Mouse (Mus musculus): ENCODE results near the gene Shbg. TPM values are rescaled to one million over a fixed set of nuclear protein-coding genes. Genes with fewer than 3 reads are reported as not detected.
A peak's percentile ranks its signal among the peaks of the same experiment; 100 is the strongest.
"Not testable (repeated sequence)": the region's sequence is repeated elsewhere in the genome, so short reads cannot be mapped to it uniquely, and the experiment has no call there.

Shbg gene
- polyA plus RNA-seq, 1 experiment from 2014 or later = not detected

GRCm38 (mm10) chr11:69621571-69622268, 4.0 kb upstream of the Shbg start, which contains the start of gene Sat2:
Sat2 (plus strand) TSS chr11:69622024.
- Histone ChIP-seq H3K4me3 (ENCODE audit: low read depth, low read length) (peak within 1 kb of the TSS; percentile 50), H3K4me1 (ENCODE audit: control insufficient read depth, insufficient read depth, low read length) (peaks cover 8% of the 10 kb centered on the region), H3K27ac (ENCODE audit: low read depth, low read length) (peak within 1 kb of the TSS; percentile 77), H3K27me3 (ENCODE audit: control insufficient read depth, insufficient read depth, low read length) (no peaks in the 10 kb centered on the region), H3K4me2 (ENCODE audit: low read depth, low read length) (peak within 1 kb of the TSS; percentile 89), H3K36me3 (ENCODE audit: control insufficient read depth, insufficient read depth, low read length) (no peaks in the 10 kb centered on the region), H3K9ac (replicated peaks; ENCODE audit: low read depth, low read length) (peak within 1 kb of the TSS; percentile 78), H3K9me3 (ENCODE audit: control insufficient read depth, low read length) (no peaks in the 10 kb centered on the region)
- under 1% methylated on average over 20 of the region's 20 CpGs for WGBS
- ATAC-seq (ENCODE audit: low read depth) = peak; percentile 84

GRCm38 (mm10) chr11:69620394-69621081, 2.8 kb upstream of the Shbg start:
- H3K9ac ChIP-seq (replicated peaks; ENCODE audit: low read depth, low read length) = no peak overlapping the region
- H3K4me3 ChIP-seq (ENCODE audit: low read depth, low read length) = no peak overlapping the region
- H3K9me3 ChIP-seq (ENCODE audit: control insufficient read depth, low read length) = no peaks in the 10 kb centered on the region
- no peak overlapping the region for H3K27ac ChIP-seq (ENCODE audit: low read depth, low read length)
- no peak for ATAC-seq (ENCODE audit: low read depth)
- no peaks in the 10 kb centered on the region for H3K27me3 ChIP-seq (ENCODE audit: control insufficient read depth, insufficient read depth, low read length)
- H3K4me1 ChIP-seq (ENCODE audit: control insufficient read depth, insufficient read depth, low read length) = peaks cover 8% of the 10 kb centered on the region
- no peak overlapping the region for H3K4me2 ChIP-seq (ENCODE audit: low read depth, low read length)
- WGBS = 92% methylated on average over 7 of the region's 7 CpGs
- H3K36me3 ChIP-seq (ENCODE audit: control insufficient read depth, insufficient read depth, low read length) = no peaks in the 10 kb centered on the region

- H3K4me3 ChIP-seq (ENCODE audit: low read depth, low read length) = no peak overlapping the region
Observed at GRCm38 (mm10) chr11:69616781-69617180, 924 bp downstream of the Shbg start.

GRCm38 (mm10) chr11:69614257-69614588, 3.5 kb downstream of the Shbg start:
- H3K9ac ChIP-seq (replicated peaks; ENCODE audit: low read depth, low read length); ATAC-seq (ENCODE audit: low read depth); H3K9me3 ChIP-seq (ENCODE audit: control insufficient read depth, low read length); H3K27ac ChIP-seq (ENCODE audit: low read depth, low read length); H3K4me1 ChIP-seq (ENCODE audit: control insufficient read depth, insufficient read depth, low read length); H3K36me3 ChIP-seq (ENCODE audit: control insufficient read depth, insufficient read depth, low read length); H3K27me3 ChIP-seq (ENCODE audit: control insufficient read depth, insufficient read depth, low read length); H3K4me2 ChIP-seq (ENCODE audit: low read depth, low read length); H3K4me3 ChIP-seq (ENCODE audit: low read depth, low read length): not testable (repeated sequence)
- WGBS = 57% methylated on average over 11 of the region's 11 CpGs

More at GRCm38 (mm10) chr11:69616781-69617180, 924 bp downstream of the Shbg start:
- no peak for ATAC-seq (ENCODE audit: low read depth)
- WGBS = 50% methylated on average over 10 of the region's 10 CpGs
- no peaks in the 10 kb centered on the region for H3K36me3 ChIP-seq (ENCODE audit: control insufficient read depth, insufficient read depth, low read length)
- no peaks in the 10 kb centered on the region for H3K4me1 ChIP-seq (ENCODE audit: control insufficient read depth, insufficient read depth, low read length)
- no peaks in the 10 kb centered on the region for H3K9me3 ChIP-seq (ENCODE audit: control insufficient read depth, low read length)
- H3K27me3 ChIP-seq (ENCODE audit: control insufficient read depth, insufficient read depth, low read length) = no peaks in the 10 kb centered on the region
- H3K9ac ChIP-seq (replicated peaks; ENCODE audit: low read depth, low read length) = no peak overlapping the region
- no peak overlapping the region for H3K27ac ChIP-seq (ENCODE audit: low read depth, low read length)
- H3K4me2 ChIP-seq (ENCODE audit: low read depth, low read length) = no peak overlapping the region

GRCm38 (mm10) chr11:69613553-69614256, 4.0 kb downstream of the Shbg start:
- Histone ChIP-seq H3K36me3 (ENCODE audit: control insufficient read depth, insufficient read depth, low read length) (no peaks in the 10 kb centered on the region), H3K27ac (ENCODE audit: low read depth, low read length) (no peak overlapping the region)
- no peak for ATAC-seq (ENCODE audit: low read depth)

GRCm38 (mm10) chr11:69610899-69611298, 6.8 kb downstream of the Shbg start:
- Histone ChIP-seq H3K36me3 (ENCODE audit: control insufficient read depth, insufficient read depth, low read length) (no peaks in the 10 kb centered on the region), H3K4me2 (ENCODE audit: low read depth, low read length) (no peak overlapping the region), H3K4me3 (ENCODE audit: low read depth, low read length) (no peak overlapping the region), H3K27me3 (ENCODE audit: control insufficient read depth, insufficient read depth, low read length) (no peaks in the 10 kb centered on the region), H3K27ac (ENCODE audit: low read depth, low read length) (no peak overlapping the region), H3K9ac (replicated peaks; ENCODE audit: low read depth, low read length) (no peak overlapping the region), H3K4me1 (ENCODE audit: control insufficient read depth, insufficient read depth, low read length) (no peaks in the 10 kb centered on the region), H3K9me3 (ENCODE audit: control insufficient read depth, low read length) (no peaks in the 10 kb centered on the region)
- 58% methylated on average over 4 of the region's 4 CpGs for WGBS
- ATAC-seq (ENCODE audit: low read depth) = no peak

More at GRCm38 (mm10) chr11:69613553-69614256, 4.0 kb downstream of the Shbg start:
- 8% methylated on average over 18 of the region's 19 CpGs for WGBS
- Histone ChIP-seq H3K9ac (replicated peaks; ENCODE audit: low read depth, low read length) (no peak overlapping the region), H3K27me3 (ENCODE audit: control insufficient read depth, insufficient read depth, low read length) (no peaks in the 10 kb centered on the region), H3K4me3 (ENCODE audit: low read depth, low read length) (no peak overlapping the region), H3K4me2 (ENCODE audit: low read depth, low read length) (0 out of 2 replicates have a peak overlapping the region, but pooled peaks have one; percentile 0), H3K4me1 (ENCODE audit: control insufficient read depth, insufficient read depth, low read length) (no peaks in the 10 kb centered on the region), H3K9me3 (ENCODE audit: control insufficient read depth, low read length) (no peaks in the 10 kb centered on the region)

- Histone ChIP-seq H3K4me1 (ENCODE audit: control insufficient read depth, insufficient read depth, low read length) (peaks cover 6% of the 10 kb centered on the region), H3K9ac (replicated peaks; ENCODE audit: low read depth, low read length) (no peak overlapping the region), H3K4me3 (ENCODE audit: low read depth, low read length) (no peak overlapping the region), H3K9me3 (ENCODE audit: control insufficient read depth, low read length) (no peaks in the 10 kb centered on the region), H3K36me3 (ENCODE audit: control insufficient read depth, insufficient read depth, low read length) (no peaks in the 10 kb centered on the region), H3K27me3 (ENCODE audit: control insufficient read depth, insufficient read depth, low read length) (no peaks in the 10 kb centered on the region), H3K27ac (ENCODE audit: low read depth, low read length) (no peak overlapping the region), H3K4me2 (ENCODE audit: low read depth, low read length) (no peak overlapping the region)
- WGBS = 58% methylated on average over 7 of the region's 7 CpGs
- no peak for ATAC-seq (ENCODE audit: low read depth)
Observed at GRCm38 (mm10) chr11:69609416-69609815, 8.3 kb downstream of the Shbg start.

GRCm38 (mm10) chr11:69608525-69608924, 9.2 kb downstream of the Shbg start:
- WGBS = 94% methylated on average over 3 of the region's 3 CpGs
- ATAC-seq (ENCODE audit: low read depth) = no peak

GRCm38 (mm10) chr11:69606832-69607231, 10.9 kb downstream of the Shbg start:
- Histone ChIP-seq H3K9ac (replicated peaks; ENCODE audit: low read depth, low read length) (no peak overlapping the region), H3K27ac (ENCODE audit: low read depth, low read length) (no peak overlapping the region), H3K36me3 (ENCODE audit: control insufficient read depth, insufficient read depth, low read length) (no peaks in the 10 kb centered on the region), H3K4me2 (ENCODE audit: low read depth, low read length) (no peak overlapping the region), H3K4me3 (ENCODE audit: low read depth, low read length) (no peak overlapping the region), H3K27me3 (ENCODE audit: control insufficient read depth, insufficient read depth, low read length) (no peaks in the 10 kb centered on the region), H3K4me1 (ENCODE audit: control insufficient read depth, insufficient read depth, low read length) (peaks cover 8% of the 10 kb centered on the region), H3K9me3 (ENCODE audit: control insufficient read depth, low read length) (no peaks in the 10 kb centered on the region)
- ATAC-seq (ENCODE audit: low read depth) = no peak
- WGBS = 90% methylated on average over 2 of the region's 2 CpGs

More at GRCm38 (mm10) chr11:69608525-69608924, 9.2 kb downstream of the Shbg start:
- Histone ChIP-seq H3K27ac (ENCODE audit: low read depth, low read length) (no peak overlapping the region), H3K36me3 (ENCODE audit: control insufficient read depth, insufficient read depth, low read length) (no peaks in the 10 kb centered on the region), H3K4me3 (ENCODE audit: low read depth, low read length) (no peak overlapping the region), H3K27me3 (ENCODE audit: control insufficient read depth, insufficient read depth, low read length) (no peaks in the 10 kb centered on the region), H3K4me1 (ENCODE audit: control insufficient read depth, insufficient read depth, low read length) (peaks cover 8% of the 10 kb centered on the region), H3K9me3 (ENCODE audit: control insufficient read depth, low read length) (no peaks in the 10 kb centered on the region), H3K4me2 (ENCODE audit: low read depth, low read length) (no peak overlapping the region), H3K9ac (replicated peaks; ENCODE audit: low read depth, low read length) (no peak overlapping the region)
